Mouse (Mus musculus) embryonic facial prominence, embryonic 12.5 days (tissue): ENCODE data around the gene Sec1. TPM values are rescaled to one million over a fixed set of nuclear protein-coding genes. Genes with fewer than 3 reads are reported as not detected.
A peak's percentile ranks its signal among the peaks of the same experiment; 100 is the strongest.

Experiments
- ATAC-seq: fragments of 200-750 bp; cut with Nextera tagmentation; 2 replicates; pipeline ENCODE4 v1.8.0; 2017; ENCODE audit not compliant: insufficient number of reproducible peaks, insufficient read depth, low FRiP score, low TSS enrichment
- H3K27ac ChIP-seq: fragments of 300-500 bp; sonication (generic); 2 replicates; pipeline ENCODE4 v1.5.1; 2016; ENCODE audit warnings: mild to moderate bottlenecking
- H3K27me3 ChIP-seq: fragments of 300-500 bp; sonication (generic); 2 replicates; pipeline ENCODE4 v1.6.1; 2016; ENCODE audit warnings: mild to moderate bottlenecking, moderate library complexity
- H3K36me3 ChIP-seq: fragments of 300-500 bp; sonication (generic); 2 replicates; pipeline ENCODE4 v1.6.1; 2016; ENCODE audit warnings: mild to moderate bottlenecking
- H3K4me1 ChIP-seq: fragments of 300-500 bp; sonication (generic); 2 replicates; pipeline ENCODE4 v1.6.1; 2016
- H3K4me2 ChIP-seq: fragments of 300-500 bp; sonication (generic); replicated peaks from 2 replicates; pipeline ENCODE4 v1.6.1; 2016; ENCODE audit warnings: mild to moderate bottlenecking, moderate library complexity
- H3K4me3 ChIP-seq: fragments of 300-500 bp; sonication (generic); 2 replicates; pipeline ENCODE4 v1.5.1; 2016; ENCODE audit warnings: mild to moderate bottlenecking
- H3K9ac ChIP-seq: fragments of 300-500 bp; sonication (generic); 2 replicates; pipeline ENCODE4 v1.6.1; 2016; ENCODE audit warnings: mild to moderate bottlenecking, moderate library complexity
- H3K9me3 ChIP-seq: fragments of 300-500 bp; sonication (generic); 2 replicates; pipeline ENCODE4 v1.6.1; 2016; ENCODE audit warnings: mild to moderate bottlenecking, moderate library complexity
- WGBS: fragments of 180-500 bp; shearing (Covaris S2); methylation state at CpG from one replicate; pipeline ENCODE4 v1.1.7; 2016; 5-methylcytosine and 5-hydroxymethylcytosine counted together
- polyA plus RNA-seq: library from polyadenylated mRNA; unstranded; fragments of >200 nt; fragmentation: Nextera tagmentation; extraction: Ambion mirVana; gene quantifications from 2 replicates; pipeline ENCODE4 v1.2.1, GENCODE M21; 2016

The Sec1 gene
- polyA plus RNA-seq, 1 experiment from 2014 or later: 3.1 TPM

- WGBS: 79% methylated on average over 14 of the region's 14 CpGs
- H3K9ac ChIP-seq: no peak overlapping the region
- peaks cover 47% of the 10 kb centered on the region for H3K4me1 ChIP-seq
Observed at GRCm38 (mm10) chr7:45709677-45710355, 15.6 kb upstream of the Sec1 start.

GRCm38 (mm10) chr7:45709036-45709435 is 14.8 kb upstream of the Sec1 start:
- Histone ChIP-seq H3K4me3 (0 out of 2 replicates have a peak overlapping the region, but pooled peaks have one; percentile 3), H3K4me2 (peak overlapping the region; percentile 98; the same call in 1 of the 2 replicates), H3K36me3 (peaks cover 44% of the 10 kb centered on the region), H3K4me1 (peaks cover 40% of the 10 kb centered on the region), H3K27ac (no peak overlapping the region; the same call in 1 of the 2 replicates), H3K9me3 (no peaks in the 10 kb centered on the region), H3K27me3 (no peaks in the 10 kb centered on the region), H3K9ac (no peak overlapping the region)
- ATAC-seq: no peak
- WGBS: 47% methylated on average over 6 of the region's 6 CpGs

More at GRCm38 (mm10) chr7:45709677-45710355, 15.6 kb upstream of the Sec1 start:
- Histone ChIP-seq H3K4me3 (no peak overlapping the region), H3K27ac (no peak overlapping the region; the same call in 1 of the 2 replicates), H3K9me3 (no peaks in the 10 kb centered on the region), H3K27me3 (no peaks in the 10 kb centered on the region), H3K36me3 (peaks cover 46% of the 10 kb centered on the region), H3K4me2 (no peak overlapping the region)
- no peak for ATAC-seq

GRCm38 (mm10) chr7:45708221-45708761 is 14.1 kb upstream of the Sec1 start:
- Histone ChIP-seq H3K9ac (peak overlapping the region; percentile 7; the same call in 1 of the 2 replicates), H3K27ac (peak overlapping the region; percentile 85; the same call in 1 of the 2 replicates), H3K27me3 (no peaks in the 10 kb centered on the region), H3K4me1 (peaks cover 45% of the 10 kb centered on the region), H3K4me3 (peak overlapping the region; percentile 3; the same call in 1 of the 2 replicates), H3K9me3 (no peaks in the 10 kb centered on the region), H3K36me3 (peaks cover 38% of the 10 kb centered on the region), H3K4me2 (peak overlapping the region; percentile 98)
- 38% methylated on average over 13 of the region's 13 CpGs for WGBS
- ATAC-seq: no peak

- H3K27me3 ChIP-seq: no peaks in the 10 kb centered on the region
- WGBS: under 1% methylated on average over 27 of the region's 27 CpGs
- H3K4me3 ChIP-seq: peak overlapping the region; percentile 63
- ATAC-seq: no peak
- H3K4me2 ChIP-seq: peak overlapping the region; percentile 98
- no peaks in the 10 kb centered on the region for H3K9me3 ChIP-seq
- H3K4me1 ChIP-seq: peaks cover 45% of the 10 kb centered on the region
- peak overlapping the region; percentile 85 for H3K27ac ChIP-seq
- peak overlapping the region; percentile 24; the same call in 1 of the 2 replicates for H3K9ac ChIP-seq
- peaks cover 30% of the 10 kb centered on the region for H3K36me3 ChIP-seq
Observed at GRCm38 (mm10) chr7:45707375-45707967, 13.3 kb upstream of the Sec1 start.

GRCm38 (mm10) chr7:45706721-45707241 is 12.6 kb upstream of the Sec1 start:
- no peak for ATAC-seq
- Histone ChIP-seq H3K9me3 (no peaks in the 10 kb centered on the region), H3K9ac (peak overlapping the region; percentile 87), H3K36me3 (peaks cover 23% of the 10 kb centered on the region), H3K27ac (peak overlapping the region; percentile 85), H3K27me3 (no peaks in the 10 kb centered on the region), H3K4me1 (peaks cover 45% of the 10 kb centered on the region), H3K4me2 (peak overlapping the region; percentile 98), H3K4me3 (peak overlapping the region; percentile 63)
- under 1% methylated on average over 45 of the region's 45 CpGs for WGBS

GRCm38 (mm10) chr7:45705873-45706281 is 11.7 kb upstream of the Sec1 start:
- WGBS: 2% methylated on average over 7 of the region's 7 CpGs
- Histone ChIP-seq H3K36me3 (peaks cover 14% of the 10 kb centered on the region), H3K9me3 (no peaks in the 10 kb centered on the region), H3K27me3 (no peaks in the 10 kb centered on the region), H3K4me1 (peaks cover 49% of the 10 kb centered on the region), H3K4me2 (peak overlapping the region; percentile 98), H3K4me3 (peak overlapping the region; percentile 63), H3K9ac (peak overlapping the region; percentile 87), H3K27ac (peak overlapping the region; percentile 85)
- ATAC-seq: no peak

GRCm38 (mm10) chr7:45705443-45705864 is 11.3 kb upstream of the Sec1 start:
- under 1% methylated on average over 21 of the region's 21 CpGs for WGBS
- Histone ChIP-seq H3K27ac (peak overlapping the region; percentile 85), H3K36me3 (peaks cover 10% of the 10 kb centered on the region), H3K4me3 (peak overlapping the region; percentile 63), H3K4me1 (peaks cover 50% of the 10 kb centered on the region), H3K9me3 (no peaks in the 10 kb centered on the region), H3K27me3 (peaks cover 3% of the 10 kb centered on the region), H3K4me2 (peak overlapping the region; percentile 98), H3K9ac (peak overlapping the region; percentile 87; the same call in 1 of the 2 replicates)
- no peak for ATAC-seq

- Histone ChIP-seq H3K27me3 (peaks cover 9% of the 10 kb centered on the region), H3K4me3 (peak within 1 kb of the TSS; percentile 63), H3K36me3 (peaks cover 4% of the 10 kb centered on the region; the same call in 1 of the 2 replicates), H3K27ac (peak within 1 kb of the TSS; percentile 85), H3K9ac (peak within 1 kb of the TSS; percentile 87), H3K4me2 (peak within 1 kb of the TSS; percentile 98), H3K9me3 (no peaks in the 10 kb centered on the region), H3K4me1 (peaks cover 56% of the 10 kb centered on the region)
- ATAC-seq: peak; percentile 84
- WGBS: under 1% methylated on average over 36 of the region's 36 CpGs
Observed at GRCm38 (mm10) chr7:45704730-45705442, 10.7 kb upstream of the Sec1 start, which contains the start of gene Dbp. TSS of gene Dbp (plus strand) at chr7:45705088.

GRCm38 (mm10) chr7:45704046-45704559 is 9.9 kb upstream of the Sec1 start:
- under 1% methylated on average over 13 of the region's 13 CpGs for WGBS
- H3K9ac ChIP-seq: peak overlapping the region; percentile 15
- ATAC-seq: 0 out of 2 replicates have a peak, but pooled peaks have one; percentile 11
- peak overlapping the region; percentile 43 for H3K4me3 ChIP-seq
- H3K27me3 ChIP-seq: peaks cover 17% of the 10 kb centered on the region
- H3K4me1 ChIP-seq: peaks cover 57% of the 10 kb centered on the region
- peak overlapping the region; percentile 85 for H3K27ac ChIP-seq
- H3K4me2 ChIP-seq: peak overlapping the region; percentile 98
- H3K9me3 ChIP-seq: no peaks in the 10 kb centered on the region
- no peaks in the 10 kb centered on the region for H3K36me3 ChIP-seq

GRCm38 (mm10) chr7:45703521-45704033 is 9.4 kb upstream of the Sec1 start:
- Histone ChIP-seq H3K4me2 (peak overlapping the region; percentile 98), H3K9ac (peak overlapping the region; percentile 40; the same call in 1 of the 2 replicates), H3K4me1 (peaks cover 52% of the 10 kb centered on the region), H3K27ac (peak overlapping the region; percentile 85), H3K27me3 (peaks cover 22% of the 10 kb centered on the region), H3K9me3 (no peaks in the 10 kb centered on the region), H3K36me3 (no peaks in the 10 kb centered on the region), H3K4me3 (peak overlapping the region; percentile 43)
- 45% methylated on average over 12 of the region's 12 CpGs for WGBS
- no peak for ATAC-seq
